Mouse (Mus musculus) right cerebral cortex, adult 18-20 months (tissue): ENCODE data around the gene Rbbp8nl.
"Not testable (repeated sequence)": the region's sequence is repeated elsewhere in the genome, so short reads cannot be mapped to it uniquely, and the experiment has no call there.

Source experiments
- DNase-seq: peaks from one replicate; pipeline ENCODE4 v3.0.0; 2022; ENCODE audit warnings: mixed read lengths

Rbbp8nl gene

DNA sequence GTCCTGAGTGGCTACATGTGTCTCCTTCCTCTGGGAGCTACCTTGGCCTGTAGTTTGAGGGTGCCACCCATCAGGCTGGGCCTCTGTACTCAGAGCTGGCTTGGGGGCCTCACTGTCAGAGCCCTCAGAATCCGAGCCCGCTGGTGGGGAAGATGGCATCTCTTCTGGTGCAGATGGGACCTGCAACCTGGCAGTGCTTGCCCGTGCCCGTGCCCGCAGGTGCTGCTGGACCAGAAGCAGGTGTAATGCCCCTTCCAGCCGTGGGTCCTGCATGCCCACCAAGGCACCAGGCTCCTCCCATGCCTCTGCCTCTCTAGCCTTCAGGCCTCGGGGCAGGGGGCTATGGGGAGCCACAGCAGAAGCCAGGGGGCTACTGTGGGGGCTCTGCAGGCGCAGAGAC, 10.4 kb downstream of the Rbbp8nl start:
- no peak for DNase-seq

DNA sequence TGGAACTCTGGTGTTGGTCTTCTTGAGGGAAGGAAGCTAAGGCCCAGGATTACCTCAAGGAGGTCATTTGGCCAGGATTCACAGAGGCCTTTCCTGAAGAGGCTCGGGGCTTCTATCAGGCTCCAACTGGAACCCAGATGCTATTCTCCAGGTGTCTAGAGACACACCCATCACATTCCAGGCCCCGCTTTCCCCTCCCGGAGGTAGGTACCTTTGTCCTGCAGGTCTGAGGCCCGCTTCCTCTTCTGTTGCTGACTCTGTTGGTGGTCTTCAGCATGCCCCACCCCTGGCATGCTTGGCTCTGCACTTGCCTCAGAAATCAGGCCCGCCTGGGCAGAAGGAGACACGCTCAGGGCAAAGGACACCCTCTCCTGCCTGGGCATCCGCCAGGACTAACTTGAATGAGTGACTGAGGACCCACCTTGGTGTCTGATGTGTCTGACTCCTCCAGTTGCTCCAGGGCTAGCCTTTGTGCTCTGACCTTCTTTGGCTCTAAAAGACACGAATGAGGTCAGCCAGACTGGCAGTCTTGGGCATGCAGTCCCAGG, 11.8 kb downstream of the Rbbp8nl start:
- no peak for DNase-seq

DNA sequence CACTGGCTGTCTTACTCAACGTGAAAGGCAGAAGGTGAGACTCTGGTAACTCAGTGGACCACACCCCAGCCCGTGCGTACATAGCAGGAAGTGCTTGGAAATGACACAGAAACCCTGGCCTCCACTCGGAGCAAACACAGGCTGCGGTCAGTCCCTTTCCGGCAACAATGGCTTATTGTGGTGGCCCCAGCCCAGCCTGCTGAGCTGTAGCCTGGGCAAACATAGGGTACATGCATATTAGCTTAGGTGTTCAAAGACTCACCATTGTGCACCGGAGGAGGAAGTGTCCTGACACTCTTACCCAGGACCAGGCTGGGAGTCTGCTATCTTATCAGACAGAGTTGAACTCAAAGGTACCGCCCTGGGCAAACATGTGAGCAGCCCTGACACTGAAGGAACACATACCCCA, 12.8 kb downstream of the Rbbp8nl start:
- no peak for DNase-seq

DNA sequence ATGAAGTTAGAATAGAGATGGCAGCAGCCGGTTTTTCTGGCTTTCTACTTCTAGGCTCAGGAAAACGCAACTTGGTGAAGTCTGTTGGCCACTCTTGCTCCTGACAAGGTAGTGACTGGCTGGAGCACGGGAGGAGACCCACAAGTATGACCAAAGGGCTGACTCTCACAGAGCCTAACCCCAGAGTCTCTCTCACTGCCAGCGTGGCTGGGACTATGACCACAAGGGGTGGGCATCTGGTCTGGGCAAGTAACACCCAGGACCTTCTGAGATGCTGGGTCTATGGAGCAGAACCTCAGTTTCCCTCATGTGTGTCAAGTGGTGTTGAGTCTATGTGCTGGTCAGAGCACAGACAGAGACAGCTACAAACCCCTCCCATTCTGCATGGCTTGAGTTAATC, 13.3 kb downstream of the Rbbp8nl start:
- DNase-seq, result no peak

DNA sequence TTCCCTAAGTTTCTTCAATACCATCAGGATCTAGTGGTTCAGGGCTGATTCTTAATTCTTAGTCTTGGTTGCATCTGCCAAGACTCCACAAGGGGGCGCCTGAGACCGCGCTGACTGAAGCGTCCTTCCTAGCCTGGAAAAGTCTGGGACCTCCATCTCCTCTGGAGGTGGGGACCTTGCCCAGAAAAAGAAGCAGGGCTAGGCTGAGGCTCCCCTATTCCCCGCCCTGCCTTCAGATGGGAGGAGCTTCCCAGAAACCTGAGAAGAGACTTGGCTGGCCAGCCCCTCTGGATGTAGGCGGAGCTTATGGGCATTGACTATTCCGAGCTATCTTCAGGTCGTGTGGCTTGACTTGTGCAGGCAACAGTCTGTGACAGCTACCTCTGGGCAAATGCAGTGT, 13.8 kb downstream of the Rbbp8nl start:
- DNase-seq, result peak; percentile 66

DNA sequence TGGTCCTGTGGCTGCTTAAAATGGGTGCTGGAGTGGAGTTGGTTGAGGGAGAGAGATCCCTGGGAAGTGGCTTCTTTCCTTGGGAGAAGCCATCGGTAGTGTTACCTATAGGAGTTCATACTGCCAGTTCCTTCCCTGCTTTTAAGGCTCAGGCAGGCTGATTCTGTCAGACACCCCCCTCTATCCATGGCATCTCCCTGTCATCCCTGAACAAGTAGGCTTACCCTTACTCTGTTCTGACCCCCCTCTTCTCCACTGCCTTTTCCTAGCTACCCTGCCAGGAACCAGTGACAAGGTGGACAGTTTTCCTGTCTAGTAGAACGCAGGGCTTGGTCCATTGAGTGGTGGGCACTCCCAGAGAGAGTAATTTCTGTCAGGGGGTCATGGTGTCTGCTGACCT, 15.2 kb downstream of the Rbbp8nl start:
- no peak for DNase-seq

DNA sequence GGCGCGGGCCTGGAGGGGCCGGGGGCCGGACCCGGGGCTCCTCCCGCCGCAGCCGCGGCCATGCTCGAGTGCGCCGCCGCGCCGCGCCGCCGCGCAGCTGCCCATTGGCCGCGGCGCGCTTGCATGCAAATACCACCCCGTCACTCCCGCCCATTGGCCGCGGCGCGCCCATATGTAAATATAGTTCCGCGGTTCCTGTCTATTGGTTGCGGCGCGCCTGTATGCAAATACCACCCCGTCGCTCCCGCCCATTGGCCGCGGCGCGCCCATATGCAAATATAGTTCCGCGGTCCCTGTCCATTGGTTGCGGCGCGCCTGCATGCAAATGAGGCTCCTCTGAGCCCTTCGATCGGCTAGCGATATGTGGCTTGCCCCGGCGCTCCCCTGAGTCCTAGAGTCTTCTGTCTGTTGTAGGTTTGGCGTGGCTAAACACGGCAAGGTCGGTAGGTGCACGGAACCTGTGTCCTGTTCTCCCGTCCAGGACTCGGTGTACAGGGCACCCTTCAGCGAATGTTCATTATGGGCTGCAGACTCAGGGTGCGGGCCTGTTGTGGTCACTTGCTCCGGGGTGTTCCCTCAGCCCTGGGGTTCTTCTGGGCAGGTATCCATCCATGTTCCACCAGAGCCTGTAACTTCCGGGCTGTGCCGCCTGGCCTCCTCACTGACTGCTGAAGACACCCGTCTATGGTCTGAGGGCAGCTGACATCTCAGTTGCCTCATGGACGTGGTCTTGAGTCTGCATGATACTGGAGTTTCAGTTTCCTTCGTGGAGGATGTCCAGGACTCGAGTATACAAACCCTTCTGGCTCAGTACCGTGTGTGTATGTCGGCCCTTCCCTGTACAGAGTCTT, 16.1 kb downstream of the Rbbp8nl start, which contains the start of gene Cables2:
TSS of gene Cables2 (minus strand) at position 103 of the 851 bp plus-strand sequence.
- DNase-seq, result peak; percentile 94

DNA sequence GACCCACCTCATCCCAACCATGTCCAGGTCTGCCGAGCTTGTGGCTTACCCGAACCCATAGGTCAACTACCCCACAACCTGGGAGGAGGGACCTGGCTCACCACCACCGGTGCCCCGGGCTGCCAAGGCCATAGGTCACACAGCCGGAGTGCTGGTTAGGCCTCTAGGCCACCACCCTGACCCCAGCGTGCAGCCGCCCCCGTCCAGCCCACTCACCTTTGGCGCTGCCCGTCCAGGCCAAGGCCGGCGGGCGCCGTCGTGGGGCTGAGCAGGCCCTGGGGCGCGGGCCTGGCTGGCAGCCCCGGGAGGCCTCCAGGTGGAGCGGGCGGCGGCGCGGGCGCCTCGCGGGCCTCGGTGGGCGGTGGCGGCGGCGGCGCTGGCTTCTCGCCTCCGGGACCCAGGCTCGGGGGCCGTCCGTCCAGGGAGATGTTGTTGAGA, 16.8 kb downstream of the Rbbp8nl start:
- DNase-seq, result no peak

DNA sequence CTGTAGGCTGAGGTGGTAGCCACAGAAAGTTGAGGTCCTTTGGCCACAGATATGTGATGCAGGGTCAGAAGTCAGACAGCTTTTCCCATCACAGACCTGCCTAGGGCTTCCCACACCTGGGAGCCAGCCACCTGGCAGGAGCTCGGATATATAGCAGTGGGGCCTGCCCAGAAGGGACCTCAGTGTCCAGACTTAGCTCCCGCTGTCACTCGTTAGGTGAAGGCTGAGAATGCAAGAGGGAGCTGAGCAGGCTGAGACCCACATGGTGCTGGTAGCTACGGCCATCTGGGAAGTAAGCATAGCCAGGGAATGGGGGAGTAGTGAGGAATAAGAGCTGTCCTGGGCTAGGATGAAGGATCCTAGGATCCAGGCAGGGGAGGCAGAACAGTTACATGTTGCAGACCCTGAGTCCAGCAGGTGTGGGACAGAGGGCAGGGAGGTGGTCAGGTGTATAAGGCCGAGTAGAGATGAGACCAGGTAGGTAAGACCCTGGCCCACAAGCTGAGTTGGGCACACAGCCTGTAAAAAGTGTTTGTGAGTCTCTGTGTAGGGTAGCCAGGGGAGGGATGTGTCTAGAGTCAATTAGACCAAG, 17.8 kb downstream of the Rbbp8nl start:
- no peak for DNase-seq

DNA sequence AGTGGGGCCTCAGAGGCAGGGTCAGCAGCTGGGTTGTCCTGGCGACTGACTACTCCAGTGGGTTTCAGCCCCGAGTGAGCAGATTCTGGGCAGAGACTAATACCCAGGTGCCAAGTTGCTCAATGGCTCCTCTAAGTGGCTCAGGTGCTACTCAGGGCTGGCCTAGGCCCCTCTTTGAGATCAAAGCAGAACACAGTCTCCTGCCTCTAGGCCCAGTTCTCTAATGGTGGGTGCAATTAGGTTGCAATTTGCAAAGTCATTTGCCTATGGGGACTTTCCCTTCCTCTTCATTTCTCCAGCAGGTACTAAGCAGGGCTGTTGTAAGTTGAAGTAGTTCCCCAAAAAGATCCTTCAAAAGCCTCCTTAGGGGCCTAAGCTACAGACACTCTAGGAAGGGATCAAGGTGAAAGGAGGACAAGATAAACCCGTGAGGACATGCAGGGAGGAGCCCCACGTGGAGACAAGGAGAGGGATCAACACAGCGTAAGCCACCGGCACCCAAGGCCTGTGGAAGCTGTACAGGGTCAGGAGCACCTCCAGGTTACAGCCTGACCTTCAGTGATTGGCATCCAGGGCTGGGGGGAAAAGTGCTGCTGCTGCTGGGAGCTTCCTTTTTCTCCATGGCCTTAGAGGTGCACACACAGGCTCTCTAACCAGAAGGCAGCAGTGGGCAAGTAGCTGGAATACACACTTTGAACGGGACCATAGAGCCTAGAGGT, 19.0 kb downstream of the Rbbp8nl start:
- no peak for DNase-seq

DNA sequence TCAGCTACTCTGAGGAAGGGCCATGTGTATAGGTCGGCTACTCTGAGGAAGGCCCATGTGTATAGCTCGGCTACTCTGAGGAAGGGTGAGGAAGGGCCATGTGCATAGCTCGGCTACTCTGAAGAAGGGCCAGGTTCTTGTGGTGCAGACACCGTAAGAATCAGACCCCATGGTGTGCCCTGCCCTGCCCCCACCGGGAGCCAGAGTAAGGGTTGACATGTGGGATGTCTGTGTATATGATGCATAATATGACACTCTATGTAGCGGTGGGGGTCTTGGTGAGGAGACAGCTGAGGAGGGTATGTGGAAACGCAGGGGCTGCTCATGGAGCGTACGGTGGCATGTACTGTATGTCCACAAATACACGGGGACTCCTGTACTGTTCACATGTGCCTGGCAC, 20.4 kb downstream of the Rbbp8nl start:
- DNase-seq, result no peak

DNA sequence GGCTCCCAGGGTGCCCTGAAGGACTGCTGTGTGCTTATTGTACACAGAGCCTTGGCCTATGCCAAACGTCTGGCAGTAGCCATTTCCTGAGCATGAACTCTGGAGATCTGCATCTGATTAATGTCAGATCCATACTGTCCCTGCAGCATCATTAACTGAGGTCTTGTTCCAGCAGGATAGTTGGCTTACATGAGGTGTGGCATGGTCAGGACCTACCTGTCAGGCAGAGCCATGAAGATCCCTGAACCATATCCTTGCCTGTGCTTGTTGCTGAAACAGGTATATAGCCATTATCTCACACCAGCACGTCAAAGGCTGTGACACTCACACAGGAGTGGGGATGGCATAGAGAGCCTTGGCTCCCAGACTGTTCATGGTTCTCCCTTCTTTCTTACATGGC, 21.7 kb downstream of the Rbbp8nl start:
- DNase-seq, result no peak

DNA sequence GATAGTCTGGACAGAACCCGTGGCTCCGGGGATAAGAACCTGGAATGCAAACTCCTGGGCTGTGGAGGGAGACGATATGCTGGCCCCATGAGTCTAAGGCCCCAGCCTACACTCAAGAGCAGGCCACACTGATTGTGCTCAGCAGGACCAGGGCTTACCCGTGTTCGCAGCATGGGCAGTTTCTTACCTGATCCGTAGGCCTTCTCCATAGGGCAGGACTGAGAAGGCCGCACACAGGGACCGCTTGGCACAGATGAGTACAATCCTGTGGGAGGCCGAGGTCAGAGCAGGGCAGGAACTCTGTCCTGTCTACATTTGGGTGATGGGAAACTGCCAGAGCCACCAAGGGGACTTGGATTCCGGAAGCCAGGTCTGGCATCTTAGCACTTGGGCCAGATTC, 26.8 kb downstream of the Rbbp8nl start:
- no peak for DNase-seq

DNA sequence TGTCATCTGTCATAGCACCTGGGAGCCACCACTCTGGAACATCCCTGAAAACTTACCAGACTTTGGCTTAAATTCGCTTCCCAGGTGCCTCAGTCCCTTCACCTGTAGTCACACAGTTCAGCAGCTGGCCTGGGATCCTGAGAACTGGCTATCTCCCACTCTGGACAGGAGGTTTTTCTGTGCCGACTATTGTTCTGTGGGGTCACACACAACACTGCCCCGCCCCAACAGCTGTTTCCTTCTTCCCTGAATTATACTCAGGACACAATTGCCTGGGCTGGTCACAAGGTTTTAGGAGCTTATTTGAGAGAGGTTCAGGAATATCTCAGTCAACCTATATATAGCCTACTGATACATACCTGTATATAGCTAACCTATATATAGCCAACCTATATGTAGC, 27.2 kb downstream of the Rbbp8nl start:
- DNase-seq, result no peak

DNA sequence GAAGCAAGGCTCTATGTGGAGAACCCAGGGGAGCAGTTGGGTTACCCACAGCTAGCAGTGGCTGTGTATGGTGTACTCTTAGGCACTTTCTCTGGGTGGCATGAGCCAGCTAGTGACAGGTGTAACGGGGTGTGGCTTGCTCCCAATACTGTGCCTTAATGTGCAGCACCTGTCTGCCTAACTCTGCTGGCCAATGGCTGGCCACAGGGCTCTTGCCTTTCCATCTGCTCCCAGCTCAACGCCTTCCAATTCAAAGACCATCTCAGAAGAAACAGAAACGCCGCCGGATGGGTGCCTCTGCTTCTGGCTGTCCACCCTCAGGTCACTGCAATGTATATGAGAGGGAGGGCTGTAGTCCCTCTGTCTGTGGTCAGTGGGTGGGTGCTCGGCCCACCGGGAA, 27.8 kb downstream of the Rbbp8nl start:
- no peak for DNase-seq

DNA sequence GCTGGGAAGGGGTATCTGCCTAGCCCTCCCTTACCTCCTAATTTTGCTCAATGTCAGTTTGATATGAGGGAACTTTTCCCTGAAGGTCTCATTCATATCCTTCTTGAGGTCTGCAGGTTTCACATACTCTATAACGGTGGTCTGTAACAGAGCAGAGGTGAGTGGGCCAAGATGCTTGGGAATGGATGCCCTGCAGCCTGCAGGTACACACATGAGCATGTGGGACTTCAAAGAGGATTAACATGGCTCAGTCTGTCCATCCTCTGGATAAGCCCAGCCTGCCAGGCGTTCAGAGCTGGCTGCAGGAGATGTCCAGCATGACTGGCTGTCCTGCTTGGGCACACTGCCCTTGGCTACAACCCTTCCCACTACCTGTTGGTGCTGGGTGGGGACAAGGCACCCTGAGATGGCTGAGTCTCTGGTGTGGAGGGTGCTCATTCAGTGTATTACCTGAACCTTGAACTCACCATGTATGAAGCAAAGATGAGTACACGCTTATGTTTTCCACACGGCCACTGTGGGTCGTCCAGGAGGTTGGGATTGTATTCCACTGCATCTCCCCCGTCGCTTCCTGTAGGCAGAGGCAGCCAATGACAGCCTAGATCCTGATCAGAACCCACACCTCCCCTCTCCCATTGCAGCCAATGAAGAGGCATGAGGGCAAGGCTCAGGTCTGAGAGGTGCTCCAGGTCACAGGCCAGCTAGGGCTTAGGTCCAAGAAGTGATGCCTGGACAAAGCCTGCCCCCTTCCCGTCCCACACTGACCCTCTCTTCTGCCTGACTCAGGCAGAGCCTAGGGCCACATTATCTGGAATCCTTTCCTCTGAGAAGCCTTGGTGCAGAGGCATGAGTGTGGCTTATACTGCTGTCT, 28.8 kb downstream of the Rbbp8nl start:
- no peak for DNase-seq

DNA sequence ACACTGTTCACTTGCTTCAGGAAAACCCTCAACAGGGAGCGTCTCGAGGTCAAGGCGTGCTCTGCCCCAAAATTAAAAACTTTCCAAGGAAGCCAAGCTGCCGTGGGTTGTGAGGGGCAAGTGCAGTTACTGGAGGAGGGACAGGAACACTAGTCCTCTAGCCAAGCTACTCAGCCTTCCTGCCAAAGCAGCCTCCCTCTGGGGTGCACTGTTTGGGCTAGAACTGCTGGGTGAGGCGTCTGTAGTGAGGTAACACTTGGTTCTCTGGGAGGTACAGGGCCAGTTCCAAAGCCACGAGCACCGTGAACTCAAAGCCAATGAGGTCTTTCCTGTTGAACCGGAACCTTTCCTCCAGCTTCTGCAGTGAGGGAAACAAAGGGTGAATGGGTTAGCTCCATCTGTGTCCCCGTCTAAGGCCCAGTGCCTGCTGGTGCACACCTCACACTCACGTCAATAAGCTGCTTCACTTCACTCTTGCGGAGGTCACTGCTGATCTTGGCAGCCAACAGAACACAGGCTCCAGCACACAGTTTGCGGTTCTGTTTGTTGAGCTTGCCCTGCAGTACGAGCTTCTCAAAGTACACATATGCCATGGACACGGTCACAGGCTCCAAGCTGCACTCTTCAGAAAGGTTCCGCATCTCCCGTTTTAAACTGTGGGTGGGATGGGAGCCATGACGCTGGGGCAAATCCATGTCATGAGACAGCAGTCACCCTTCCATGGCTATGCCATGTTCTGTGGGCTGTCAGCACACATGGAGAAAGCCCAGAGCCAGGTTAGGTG, 29.7 kb downstream of the Rbbp8nl start:
- DNase-seq, result not testable (repeated sequence)

DNA sequence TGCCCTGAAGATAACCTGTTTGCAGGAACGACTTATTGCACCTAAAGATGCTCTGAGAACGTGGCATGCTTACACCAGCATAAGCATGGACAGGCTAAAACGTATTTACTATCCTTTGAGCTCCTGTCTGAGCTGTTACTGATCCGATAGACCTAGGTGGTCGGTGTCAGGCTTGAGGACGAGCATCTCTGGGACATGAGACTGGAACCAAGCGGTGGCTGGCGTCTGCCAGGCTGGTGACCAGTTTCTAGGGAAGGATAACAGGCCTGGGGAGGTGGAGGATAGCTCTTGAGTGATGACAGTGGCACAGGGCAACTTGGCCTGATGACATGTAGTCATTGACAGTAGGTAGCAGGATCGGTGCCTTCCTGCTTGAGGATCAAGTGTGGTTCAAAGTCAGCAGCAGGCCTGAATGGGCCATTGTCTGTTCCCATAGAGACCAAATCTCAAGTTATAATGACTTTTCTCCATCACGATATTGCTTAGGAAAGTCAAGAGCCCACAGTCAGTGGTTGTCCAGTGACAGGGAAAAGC, 30.7 kb downstream of the Rbbp8nl start:
- not testable (repeated sequence) for DNase-seq

DNA sequence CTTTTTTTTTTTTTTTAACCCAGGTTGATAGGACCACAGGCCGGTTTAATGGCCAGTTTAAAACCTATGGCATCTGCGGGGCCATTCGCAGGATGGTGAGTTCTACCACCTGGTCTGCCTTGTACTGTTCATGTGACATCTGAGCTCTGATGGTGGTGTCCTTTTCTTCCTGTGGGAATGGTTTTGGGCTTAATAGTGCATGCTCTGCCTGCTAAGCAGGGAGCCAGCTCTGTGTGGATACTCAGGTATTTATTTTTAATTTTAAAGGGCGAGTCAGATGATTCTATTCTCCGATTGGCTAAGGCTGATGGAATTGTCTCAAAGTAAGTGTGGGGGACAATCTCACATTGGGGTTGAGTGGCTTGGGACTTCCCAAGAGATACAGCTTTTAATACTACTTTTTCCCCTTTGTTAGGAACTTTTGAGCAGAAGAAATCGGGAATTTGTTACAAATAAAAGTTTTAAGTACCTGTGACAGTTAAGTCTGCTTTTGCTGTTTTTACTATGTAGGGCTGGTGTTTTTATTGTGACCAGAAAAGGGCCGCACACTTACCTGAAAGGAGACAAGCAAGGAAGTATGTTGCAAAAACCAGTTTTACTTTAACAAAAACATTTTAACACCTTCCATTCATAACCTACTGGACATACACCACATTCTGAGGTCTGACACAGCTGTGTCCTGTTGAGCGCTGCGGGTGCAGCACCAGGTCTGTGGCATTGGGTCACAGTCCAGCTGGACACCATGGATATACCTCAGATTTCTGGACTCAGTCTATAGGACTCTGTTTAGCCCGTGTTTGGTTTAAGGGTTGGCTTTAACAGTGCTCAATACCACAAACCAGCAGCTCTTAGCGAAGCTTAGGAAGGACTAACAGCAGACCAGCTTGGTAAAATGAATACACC, 31.5 kb downstream of the Rbbp8nl start:
- DNase-seq, result no peak

DNA sequence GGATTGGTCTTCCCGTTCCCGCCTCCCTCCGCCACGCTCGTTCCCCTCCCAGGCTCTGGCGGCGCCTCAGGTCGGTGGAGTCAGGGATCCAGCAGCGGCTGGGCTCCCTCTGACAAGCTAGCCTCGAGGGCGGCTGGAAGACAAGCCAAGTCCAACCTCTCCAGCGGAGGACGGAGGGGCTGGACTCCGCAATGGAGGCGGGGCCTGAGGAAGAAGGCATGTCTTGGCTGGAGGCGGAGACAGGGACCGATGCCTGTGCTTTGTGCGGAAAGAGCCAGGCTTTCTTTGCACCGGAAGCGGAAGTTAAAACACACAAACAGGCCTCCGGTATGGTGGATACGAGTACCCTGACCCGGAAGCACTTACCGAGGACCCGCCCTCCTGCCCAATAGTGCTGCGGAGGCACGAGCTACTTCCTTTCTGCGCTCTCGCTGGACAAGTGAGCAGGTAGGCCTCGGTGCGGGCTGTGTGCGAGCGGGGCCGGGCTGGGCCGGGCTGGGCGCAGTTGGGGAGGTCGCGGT, 32.6 kb downstream of the Rbbp8nl start, which contains the start of gene Rps21:
TSS of gene Rps21 (plus strand) at position 377 of the 521 bp plus-strand sequence.
- peak; percentile 99 for DNase-seq
